Mouse (Mus musculus) lung, postnatal 25 days (tissue): ENCODE measurements around the gene Rbm45.
A peak's percentile ranks its signal among the peaks of the same experiment; 100 is the strongest.

Source experiments
- DNase-seq: peaks from one replicate; pipeline ENCODE4 v3.0.0; 2022; ENCODE audit warnings: low spot score

Rbm45 gene

GRCm38 (mm10) chr2:76386531-76386930 is 16.7 kb downstream of the Rbm45 start:
- DNase-seq, result no peak

DNA sequence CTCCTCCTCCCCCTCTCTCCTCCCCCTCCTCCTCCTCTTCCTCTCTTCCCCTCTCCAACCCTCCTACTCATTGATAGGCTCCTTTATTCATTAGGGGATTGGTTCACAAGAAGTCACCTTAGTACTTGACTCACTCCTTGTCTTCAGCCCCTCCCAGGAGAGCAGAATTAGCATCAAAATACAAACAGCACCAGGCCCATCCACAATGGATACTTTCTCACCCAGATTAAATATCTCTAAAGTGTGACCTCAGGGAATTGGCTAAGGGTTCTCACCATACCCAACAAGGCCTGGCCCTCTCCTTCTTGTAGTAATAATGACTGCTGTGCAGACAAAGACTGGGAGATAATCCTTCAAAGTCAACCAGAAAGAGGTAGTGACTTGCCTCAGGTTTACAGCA is 30.4 kb downstream of the Rbm45 start:
- DNase-seq, result no peak

DNA sequence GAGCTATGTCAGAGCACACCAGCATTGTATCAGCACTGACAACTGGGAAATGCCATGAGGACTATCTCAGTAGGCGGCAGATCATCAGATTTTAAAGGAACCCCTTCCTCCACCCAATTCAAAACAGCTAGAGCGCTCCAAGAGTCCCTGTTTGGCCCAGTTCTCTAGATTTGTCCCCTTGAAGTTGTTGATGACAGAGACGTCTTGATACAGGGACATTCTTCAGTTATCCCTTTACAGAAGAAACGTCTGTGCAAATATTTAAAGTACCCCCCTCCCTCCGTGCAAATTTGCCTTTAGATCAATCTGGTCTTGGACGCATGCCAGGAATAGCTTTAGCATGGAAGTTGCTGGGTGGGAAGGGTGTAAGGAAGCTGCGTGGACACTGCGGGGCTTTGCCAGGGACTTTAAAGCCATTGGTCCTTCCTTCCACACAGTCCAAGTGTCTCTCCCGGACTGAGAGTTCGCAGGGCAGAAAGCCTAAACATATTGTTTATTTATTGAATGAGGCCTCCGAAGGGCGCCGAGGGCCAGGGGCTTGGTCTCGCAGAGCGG is 35.9 kb downstream of the Rbm45 start:
- DNase-seq, result no peak

DNA sequence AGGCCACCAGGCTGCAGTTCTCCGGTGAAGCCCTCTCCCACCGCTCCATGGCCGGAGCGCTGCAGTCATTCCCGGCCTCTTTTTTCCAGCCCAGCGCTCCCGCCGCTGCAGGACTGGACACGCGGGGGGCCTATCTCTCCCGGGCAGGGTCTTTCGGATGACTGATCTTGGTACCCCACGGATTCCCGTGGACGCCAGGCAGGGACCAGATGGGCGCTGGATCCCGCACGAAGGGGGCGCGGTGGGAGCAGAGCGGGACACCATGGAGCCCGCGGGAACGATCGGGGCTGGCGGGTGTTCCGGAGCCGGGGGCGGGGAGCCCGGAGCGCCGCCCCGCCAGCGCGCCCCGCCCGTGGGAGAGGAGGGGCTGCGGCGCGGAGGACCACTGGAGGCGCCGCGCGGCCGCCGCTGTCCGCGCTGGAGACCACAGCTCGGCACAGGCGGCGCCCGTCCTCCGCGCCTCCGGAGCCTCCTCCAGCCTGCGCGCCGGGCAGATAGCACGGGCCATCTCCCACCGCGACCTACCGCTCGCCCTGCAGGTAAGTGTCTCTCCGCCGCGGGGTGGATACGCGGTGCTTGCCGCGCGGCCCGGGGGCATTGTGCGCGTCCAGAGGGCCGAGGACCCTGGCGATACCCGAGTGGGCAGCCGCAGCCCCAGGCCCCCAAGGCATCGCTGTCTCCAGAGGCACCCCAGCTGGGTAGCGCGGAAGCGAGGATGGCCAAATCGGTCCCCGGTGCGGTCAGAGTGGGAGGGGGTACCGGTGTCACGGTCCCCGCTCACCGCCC is 36.6 kb downstream of the Rbm45 start, which contains the start of gene Osbpl6:
Gene Osbpl6 (plus strand): TSS at position 358 of the 786 bp plus-strand sequence.
- peak; percentile 61 for DNase-seq

- DNase-seq, result peak; percentile 26
Measured at GRCm38 (mm10) chr2:76406937-76407441, 37.2 kb downstream of the Rbm45 start.

DNA sequence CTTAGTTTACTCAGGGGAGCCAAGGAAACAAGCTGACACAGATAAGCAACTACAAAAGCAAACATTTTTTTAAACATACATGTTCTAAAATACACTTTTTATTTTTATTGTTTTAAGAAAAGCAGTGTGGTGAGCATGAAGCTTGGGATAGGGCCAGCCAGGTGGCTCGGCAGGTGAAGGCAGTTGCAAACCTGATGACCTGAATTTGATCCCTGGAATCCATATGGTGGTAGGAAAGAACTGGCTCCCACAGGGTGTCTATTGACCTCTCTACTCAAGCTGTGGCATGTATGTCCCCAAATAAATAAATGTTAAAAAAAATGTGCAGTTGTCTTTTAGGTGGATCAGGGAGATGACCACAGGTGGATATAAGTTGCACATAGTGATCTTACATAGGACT is 39.7 kb downstream of the Rbm45 start:
- DNase-seq, result no peak

- no peak for DNase-seq
Measured at GRCm38 (mm10) chr2:76409986-76410385, 40.2 kb downstream of the Rbm45 start.

GRCm38 (mm10) chr2:76412924-76413323 is 43.1 kb downstream of the Rbm45 start:
- DNase-seq, result no peak

- no peak for DNase-seq
Measured at GRCm38 (mm10) chr2:76417446-76418141, 47.8 kb downstream of the Rbm45 start.

DNA sequence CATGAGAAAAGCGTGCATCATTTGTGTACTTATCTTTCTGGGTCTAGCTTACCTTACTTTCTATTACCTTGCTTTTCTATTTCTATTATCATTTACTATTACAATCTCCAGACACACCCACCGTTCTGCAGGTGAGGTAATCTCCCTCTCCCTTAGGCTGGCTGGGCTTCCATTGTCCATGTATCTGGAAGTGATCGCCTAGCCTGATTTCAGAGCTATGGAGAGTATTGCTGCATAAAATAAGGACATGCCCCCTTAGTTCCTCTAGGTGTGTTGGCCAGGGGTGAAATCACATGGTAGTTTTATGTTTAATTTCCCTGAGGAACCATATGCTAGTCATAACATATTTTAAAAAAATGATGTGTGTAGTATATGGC is 48.3 kb downstream of the Rbm45 start:
- no peak for DNase-seq

GRCm38 (mm10) chr2:76421411-76421924 is 51.7 kb downstream of the Rbm45 start:
- DNase-seq, result no peak

GRCm38 (mm10) chr2:76426816-76427215 is 57.0 kb downstream of the Rbm45 start:
- no peak for DNase-seq

GRCm38 (mm10) chr2:76429318-76429717 is 59.5 kb downstream of the Rbm45 start:
- DNase-seq, result no peak

DNA sequence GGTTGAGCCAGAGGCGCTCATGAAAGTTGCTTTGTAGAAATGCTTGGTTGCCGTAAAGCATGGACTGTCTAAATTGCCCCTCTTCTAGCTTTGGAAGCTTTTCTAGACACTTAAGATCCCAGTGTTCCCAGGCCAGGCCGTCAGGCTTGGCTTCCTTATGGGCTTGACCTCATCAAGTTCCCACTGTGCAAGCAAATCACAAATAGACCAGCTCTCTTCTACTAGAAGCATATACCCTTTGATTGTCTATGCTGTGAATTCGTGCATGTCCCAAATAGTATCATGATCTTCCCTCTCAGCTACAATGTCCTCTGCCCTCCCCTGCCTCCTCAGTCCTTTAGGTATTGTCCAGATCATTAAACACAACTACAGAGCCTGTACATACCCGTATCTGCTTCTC is 60.1 kb downstream of the Rbm45 start:
- DNase-seq, result no peak

DNA sequence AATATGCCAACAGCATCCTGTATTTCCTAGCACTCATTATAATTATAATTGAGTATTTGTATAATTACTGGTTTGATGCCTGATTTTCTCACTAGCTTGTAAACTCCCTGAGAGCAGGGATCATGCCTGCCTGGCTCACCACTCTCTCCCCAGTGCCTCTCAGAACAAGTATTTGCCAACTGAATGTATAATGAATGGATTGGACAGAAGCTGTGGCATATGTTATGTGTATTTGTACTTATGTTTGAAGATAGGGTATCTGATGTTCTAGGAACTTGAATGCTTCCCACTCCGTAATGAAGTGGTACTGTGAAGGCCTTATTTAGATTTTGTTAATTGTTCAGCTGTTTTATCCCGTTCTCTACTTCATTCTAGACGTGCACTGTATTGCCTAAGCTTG is 60.8 kb downstream of the Rbm45 start:
- DNase-seq, result no peak
